Mouse (Mus musculus) lung, postnatal 36 days (tissue): ENCODE results near the gene Plekha6.
A peak's percentile ranks its signal among the peaks of the same experiment; 100 is the strongest.

ENCODE experiments used
- DNase-seq: peaks from one replicate; pipeline ENCODE4 v3.0.0; 2022; ENCODE audit warnings: mixed read lengths

The Plekha6 gene

DNA sequence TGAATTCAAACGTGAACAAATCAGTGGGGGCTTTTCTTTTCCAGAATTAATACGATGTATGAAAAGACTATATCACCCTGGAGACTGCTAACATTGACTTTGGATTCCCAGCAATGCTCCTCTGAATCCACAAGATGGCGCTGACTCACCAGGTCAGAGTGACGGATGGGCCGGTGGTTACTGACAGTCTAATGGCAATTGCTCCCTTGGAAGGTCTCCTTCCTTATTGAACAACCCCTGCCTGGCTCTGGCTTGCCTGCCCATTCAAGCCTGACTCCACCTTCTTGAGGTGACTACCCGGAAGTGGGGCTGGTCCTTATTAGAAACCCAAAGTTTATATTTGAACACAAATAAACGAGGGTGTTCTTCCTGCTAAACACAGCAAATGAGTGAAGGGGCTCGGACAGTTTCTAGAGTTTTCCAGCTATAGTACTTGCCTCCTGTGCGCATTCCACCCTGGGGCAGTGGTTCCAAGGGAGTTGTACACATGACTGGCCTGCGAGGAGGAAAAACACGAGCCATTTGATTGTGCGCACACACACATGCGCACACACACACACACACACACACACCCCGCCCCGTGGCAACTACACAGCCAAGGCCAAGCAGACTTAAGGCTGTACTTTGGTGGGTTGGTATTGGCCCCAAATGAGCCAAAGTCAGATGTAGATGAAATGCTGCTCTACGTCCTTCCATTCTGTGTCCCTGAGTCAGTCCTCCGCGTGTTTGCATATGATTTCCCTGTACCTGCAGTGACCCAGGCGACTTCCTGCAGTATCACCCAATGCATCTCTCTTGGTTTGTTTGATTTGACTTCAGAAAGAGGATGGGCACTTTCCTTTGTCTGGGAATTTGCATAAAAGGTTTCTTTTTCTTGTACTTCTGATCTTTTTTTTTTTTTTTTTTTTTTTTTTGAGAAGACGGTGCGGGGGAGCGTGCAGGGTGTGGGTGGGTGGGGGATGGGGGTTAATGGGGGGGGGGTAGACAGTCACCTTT is 17.7 kb upstream of the Plekha6 start:
- DNase-seq = peak; percentile 74

DNA sequence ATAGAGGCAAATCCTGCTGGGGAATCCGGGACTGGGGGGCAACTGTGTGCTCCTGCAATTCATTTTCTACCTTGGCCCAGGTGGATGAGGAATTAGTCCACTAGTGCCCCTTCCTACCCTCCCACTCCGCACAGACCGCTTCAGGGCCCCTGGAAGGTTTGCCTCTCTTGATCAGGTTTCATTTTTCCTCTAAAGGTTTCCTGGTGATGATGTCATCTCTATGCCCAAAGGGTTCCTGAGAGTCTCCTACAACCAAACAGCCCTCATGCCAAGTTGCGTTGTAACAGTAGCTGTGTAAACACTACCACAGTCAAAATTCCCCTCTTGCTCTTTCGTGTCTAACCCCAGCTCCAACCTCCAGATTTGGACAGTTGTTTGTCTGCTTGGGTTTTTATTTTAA is 16.7 kb upstream of the Plekha6 start:
- peak; percentile 42 for DNase-seq

DNA sequence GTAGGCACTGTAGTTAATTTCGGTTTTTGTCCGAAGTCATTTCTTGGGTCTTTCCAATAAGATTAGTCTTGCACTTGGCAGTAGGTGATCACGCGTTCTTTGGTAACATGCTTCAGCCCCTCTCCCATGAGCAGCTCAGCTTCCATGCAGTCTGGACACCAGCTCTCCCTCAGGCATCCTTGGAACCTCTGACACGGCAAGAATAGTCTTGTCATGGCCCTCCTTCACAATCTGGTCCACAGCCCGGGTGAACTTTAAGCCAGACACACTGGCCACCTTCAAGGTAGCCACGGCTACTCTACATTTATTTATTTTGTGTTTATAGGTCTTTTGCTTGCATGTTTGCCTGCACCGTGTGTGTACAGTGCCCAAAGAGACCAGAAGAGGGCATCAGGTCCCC is 15.9 kb upstream of the Plekha6 start:
- DNase-seq = no peak

DNA sequence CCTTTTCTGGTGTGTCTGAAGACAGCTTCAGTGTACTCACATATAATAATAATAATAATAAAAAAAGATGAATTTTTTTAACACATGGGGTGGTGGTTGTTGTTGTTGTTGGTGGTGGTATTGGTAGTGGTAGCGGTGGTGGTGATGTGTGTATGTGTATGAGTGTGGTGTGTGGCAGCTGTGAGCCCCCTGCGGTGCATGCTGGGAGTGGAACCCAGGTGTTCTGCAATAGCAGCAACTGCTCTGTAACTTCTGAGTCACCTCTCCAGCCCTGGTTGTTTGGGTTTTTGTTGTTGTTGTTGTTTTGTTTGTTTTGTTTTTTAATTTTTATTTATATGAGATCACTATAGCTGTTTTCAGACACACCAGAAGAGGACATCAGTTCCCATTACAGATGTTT is 13.5 kb upstream of the Plekha6 start:
- DNase-seq = no peak

DNA sequence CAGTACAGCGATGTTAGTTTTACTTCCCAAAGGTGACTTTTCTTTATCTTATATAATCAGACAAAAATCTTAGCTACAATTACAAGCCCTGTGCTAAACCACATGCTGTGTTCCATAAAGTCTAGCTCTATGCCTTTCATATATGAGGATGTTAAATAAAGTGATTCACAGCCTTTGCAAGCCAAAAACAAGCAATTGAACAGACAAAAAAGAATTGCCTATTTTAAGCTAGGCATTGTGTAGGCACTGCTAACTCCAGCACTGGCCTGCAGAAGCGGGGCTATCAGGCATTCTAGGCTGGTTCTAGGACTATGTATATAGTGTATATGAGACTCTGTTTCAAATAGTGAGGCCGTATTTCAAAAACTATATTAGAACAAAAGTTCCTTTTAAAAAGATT is 11.8 kb upstream of the Plekha6 start:
- no peak for DNase-seq

DNA sequence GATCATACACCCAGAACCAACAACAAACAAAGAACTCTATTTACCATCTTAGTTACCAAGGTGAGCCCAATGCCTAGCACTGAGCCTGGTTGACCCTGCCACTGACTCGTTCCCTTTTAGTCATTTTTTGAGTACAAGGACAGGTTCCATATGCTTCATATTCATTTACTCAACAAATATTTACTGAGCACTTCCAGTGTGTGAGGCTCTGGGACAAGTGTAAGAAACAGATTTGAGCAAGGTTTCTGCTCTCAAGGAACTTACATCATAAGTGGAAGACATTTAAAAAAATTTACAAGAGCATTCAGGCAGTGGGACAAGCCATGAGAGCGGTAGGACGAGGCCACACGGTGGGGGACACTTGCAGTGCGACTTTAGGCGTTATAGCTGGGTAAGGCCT is 8.7 kb upstream of the Plekha6 start:
- no peak for DNase-seq

DNA sequence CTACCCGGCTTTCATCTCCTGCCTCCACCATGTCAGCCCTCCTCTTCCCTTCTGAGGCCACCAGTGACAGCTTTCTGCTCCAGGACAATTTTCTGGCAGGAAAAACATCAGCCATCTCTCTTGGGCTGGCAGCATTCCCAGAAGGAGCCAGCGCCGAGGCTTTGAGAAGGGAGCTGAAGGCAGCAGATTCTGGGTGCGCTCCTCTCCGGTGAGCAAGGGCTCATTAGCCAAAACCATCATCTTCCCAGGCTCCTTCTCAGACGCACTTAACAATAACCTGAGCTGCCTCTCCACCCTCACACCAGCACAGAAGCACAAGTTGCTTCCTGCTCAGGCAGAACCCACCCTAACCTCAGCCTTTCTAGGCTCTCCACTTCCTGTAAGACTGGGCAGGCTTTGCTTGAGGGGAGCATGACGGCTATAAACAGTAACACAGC is 4.9 kb upstream of the Plekha6 start:
- DNase-seq = peak; percentile 47

DNA sequence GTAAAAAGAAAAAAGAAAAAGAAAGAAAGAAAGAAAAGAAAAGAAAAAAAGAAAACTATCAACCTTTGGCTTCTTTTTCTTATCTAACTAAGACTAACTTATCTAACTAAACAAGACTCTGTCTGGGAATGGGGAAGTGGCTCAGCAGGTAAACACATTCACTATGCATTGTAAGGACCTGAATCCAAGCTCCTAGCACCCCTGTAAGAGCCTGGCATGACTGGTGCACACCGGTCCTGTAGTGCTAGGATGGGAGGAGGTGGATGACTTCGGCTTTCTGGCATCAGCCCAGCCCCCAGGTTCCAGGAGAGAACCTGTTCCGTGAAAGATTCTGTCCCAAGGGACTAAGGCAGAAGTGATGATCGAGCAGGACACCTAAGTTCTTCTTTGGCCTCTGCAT is 2.5 kb upstream of the Plekha6 start:
- DNase-seq = no peak

DNA sequence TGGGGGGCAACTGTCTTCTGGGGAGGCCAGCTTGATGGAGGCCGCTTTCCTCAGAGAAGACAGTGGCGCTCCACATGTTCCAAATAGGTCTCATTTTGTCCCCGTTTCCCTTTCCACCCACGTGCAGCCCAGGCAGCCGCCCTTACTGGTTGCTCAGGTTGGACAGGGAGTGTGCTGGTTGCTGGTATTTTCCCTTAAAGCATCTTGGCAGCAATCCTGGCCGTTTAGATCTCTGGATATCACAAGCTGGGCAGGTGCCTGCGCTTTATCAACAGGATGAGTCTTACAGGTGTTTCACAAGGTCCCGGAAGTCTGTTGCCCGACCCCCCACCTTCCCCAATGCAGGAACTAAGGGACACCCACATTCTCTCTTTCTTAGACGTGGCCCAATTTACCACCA is 2.0 kb upstream of the Plekha6 start:
- no peak for DNase-seq

DNA sequence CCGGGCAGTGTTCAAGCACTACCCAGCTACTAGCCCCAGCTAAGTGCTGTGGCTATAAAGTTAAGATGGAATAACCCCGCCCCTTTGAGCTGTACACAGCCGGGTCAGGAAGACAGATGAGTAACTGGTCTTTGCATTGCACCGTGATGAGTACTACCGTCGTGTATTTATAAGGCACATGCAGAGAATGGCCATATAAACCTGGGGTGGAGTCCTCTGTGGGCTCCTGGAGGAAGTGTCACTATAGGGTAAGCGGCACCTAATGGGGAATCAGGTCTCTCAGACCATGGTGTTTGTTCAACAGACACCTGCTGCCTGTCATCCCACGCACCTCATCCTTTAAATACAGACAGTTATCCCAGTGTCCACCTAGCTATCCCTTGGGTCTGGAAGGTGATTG is 1.0 kb upstream of the Plekha6 start:
- no peak for DNase-seq

DNA sequence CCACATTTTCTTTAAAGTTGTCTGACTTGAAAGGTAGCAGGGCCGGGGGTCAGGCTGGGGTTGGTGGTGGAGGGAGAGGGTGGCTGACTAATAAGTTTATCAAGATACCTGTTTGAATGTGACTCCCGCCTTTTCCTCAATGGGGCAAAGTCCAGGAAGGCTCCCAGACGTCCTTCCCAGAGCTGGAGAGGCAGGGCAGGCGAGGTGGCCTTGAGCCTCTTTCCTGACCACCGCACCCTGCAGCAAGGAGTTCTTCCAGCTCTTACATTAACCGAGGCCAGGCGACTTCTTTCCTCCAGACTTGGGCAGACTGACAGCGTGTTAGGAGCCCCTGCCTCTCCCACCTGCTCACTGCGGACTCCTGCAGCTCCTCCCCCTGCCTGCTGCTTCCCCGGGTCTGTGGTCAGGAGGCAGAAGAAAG is 591 bp downstream of the Plekha6 start:
- no peak for DNase-seq

DNA sequence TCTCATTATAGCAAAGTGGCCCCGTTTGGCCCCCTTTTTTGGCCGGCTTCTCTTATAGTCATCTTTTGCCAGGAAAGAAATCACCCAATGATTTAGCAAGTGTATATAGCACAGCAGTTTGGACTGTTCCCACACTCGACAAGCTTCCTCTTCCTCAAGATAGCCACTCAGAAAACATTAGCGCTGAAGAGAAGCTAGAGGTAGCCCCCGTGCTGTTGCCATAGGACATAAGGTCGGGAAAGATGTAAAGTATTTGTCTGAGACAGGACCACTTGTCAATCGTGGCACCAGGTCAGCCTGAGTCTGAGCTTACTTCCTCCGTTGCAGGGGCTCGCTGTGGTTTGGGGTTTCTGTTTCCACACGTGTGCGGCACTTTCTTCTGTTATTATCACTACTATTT is 1.1 kb downstream of the Plekha6 start:
- no peak for DNase-seq

DNA sequence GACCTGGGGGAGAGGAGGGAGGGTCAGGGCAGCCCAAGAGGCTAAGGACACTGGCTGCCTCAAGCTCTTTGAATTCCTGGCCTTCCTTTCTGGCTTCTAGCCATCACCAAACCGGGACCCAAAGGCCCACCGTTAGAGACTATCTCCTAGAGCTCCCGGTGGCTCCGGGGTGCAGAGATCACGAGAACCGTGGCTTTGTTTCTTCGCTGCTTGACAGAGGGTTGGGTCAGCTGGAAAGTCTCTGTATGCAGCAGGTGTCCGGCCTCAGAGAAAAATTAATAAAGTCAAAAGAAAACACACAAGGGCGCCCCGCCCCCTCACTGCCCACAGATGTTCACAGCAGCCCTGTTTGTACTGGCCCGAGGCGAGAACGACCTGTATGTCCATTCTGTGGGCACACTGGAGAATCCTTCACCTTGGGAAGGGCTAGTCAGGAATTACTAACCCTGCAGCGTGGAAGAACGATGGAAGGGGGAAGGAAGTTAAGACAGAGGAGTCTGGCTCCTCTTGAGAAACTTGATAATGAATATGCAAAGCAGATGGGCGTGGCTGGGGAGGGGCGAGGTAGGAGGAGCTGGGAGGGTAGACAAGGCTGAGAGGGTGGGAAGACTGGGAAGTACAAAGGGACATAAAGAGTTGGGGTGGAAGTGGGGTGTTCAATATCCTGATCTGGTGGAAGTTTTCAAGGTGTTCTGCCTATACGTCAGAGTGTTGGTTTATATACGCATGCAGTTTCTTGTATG is 4.5 kb downstream of the Plekha6 start:
- no peak for DNase-seq

DNA sequence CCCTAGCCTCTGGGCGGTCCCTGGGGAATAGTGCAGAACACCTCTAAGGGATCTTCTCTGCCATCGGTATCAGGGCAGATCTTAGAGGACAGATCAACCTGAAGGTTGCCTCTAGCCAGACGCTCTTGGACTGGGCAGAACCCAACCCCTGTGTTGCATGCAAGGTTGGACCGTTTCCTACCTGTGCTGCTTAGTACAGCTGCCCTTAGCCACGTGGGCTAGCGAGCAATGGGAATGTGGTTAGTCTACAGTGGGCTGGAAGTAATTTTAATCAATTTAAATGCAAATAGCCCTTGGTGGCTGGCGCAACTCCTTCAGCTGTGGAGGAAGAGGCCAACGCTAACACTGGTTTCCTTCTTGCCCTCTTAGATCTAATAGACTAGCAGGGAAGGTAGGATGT is 6.2 kb downstream of the Plekha6 start:
- DNase-seq = no peak

DNA sequence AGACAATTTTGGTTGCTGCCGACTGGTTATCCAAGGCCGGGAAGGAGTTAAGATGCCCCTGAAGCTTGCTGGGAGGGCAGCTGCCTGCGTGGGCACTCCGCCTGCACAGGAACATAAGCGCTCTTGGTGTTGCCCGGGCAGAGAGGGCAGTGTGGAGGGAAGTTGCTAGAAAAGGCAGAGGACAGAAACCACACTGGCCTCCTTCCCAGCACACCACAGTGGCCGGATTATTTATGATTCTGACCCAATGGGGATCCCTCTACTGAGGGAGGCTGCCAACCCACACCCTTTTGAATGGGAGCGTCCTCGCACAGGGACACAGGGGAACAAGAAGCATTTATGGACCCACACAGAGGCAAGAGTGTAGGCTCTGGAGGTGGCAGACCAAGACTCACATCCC is 7.3 kb downstream of the Plekha6 start:
- DNase-seq = no peak

DNA sequence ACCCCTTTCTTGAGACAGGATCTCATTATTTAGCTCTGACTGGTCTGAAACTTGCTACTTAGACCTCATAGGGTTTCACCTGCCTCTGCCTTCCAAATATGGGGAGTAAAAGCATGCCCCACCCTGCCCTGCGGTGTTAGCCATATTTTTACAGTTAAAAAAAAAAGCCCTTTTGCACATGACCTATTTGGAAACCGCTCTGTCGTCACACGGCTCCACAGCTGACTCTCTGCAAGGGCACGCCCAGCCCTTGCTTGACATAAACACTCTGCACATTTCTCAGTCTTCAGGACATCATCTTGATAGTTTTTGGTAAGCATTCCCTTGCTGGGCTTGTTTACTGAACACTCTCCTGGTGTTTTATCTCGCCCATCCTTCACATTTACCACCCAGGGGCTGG is 11.1 kb downstream of the Plekha6 start:
- DNase-seq = peak; percentile 50

DNA sequence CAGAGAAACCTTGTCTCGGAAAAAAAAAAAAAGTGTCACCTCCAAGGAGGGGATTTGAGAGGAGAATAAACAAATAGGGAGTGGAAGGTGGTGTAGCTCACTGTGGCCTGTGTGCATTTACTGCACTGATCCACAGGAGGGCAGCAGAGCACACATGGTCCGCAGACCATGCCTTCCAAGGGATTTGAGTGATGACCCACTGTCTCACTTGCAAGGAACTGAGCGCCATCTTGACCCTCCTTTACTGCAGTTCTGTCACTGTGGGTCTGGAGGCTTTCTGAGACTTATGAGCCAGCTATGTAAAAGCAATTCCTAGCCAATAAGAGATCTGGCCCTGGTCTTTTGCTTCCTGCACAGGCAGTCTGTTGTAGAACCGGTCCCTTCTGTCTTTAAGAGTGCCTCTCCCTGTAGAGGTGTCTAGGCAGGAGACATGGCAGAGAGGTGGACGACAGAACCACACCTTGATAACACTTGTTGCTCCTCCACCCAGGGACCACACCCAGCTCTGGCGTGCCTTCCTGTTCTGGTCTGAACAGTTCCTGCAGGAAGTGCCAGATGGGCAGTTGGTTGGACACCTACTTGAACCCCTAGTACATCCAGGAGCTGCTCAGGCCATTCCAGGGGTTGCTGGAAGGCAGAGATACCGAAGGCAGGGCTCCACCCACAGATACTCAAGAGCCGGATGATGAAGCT is 13.6 kb downstream of the Plekha6 start:
- DNase-seq = peak; percentile 63

DNA sequence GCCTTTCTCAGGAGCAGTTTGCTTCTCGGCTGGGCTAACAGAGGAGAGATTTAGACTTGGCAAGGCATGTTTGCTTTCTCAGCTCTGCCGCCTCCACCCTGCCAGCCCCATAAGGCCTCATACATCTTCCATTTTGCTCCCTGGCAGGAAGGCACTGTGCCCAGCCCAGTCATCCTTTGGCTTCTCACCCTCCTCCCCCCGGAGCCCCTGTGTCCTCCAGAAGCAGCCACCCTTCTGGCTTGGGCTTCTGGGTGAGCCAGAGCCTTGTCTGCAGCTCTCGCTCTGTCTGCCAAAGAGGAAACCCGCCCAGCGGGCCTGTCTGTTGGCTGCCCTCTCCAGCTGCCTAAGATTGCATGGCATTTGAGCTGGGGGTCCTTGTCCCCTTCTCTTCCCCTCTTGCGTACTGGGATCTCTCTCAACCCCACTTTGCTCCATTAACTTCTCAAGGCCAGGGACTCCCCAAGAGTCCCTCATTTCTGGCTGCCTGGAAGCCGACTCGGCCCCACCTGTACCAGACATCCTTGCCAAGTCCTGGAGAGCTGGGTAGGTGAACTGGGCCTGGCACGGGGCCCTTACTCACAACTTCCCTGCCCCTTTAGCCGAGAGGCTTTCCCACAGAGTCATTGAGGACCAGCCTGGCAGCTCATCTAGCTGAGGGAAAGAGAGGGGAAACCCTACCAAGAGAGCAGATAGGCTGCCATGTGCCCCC is 14.9 kb downstream of the Plekha6 start:
- DNase-seq = peak; percentile 72

DNA sequence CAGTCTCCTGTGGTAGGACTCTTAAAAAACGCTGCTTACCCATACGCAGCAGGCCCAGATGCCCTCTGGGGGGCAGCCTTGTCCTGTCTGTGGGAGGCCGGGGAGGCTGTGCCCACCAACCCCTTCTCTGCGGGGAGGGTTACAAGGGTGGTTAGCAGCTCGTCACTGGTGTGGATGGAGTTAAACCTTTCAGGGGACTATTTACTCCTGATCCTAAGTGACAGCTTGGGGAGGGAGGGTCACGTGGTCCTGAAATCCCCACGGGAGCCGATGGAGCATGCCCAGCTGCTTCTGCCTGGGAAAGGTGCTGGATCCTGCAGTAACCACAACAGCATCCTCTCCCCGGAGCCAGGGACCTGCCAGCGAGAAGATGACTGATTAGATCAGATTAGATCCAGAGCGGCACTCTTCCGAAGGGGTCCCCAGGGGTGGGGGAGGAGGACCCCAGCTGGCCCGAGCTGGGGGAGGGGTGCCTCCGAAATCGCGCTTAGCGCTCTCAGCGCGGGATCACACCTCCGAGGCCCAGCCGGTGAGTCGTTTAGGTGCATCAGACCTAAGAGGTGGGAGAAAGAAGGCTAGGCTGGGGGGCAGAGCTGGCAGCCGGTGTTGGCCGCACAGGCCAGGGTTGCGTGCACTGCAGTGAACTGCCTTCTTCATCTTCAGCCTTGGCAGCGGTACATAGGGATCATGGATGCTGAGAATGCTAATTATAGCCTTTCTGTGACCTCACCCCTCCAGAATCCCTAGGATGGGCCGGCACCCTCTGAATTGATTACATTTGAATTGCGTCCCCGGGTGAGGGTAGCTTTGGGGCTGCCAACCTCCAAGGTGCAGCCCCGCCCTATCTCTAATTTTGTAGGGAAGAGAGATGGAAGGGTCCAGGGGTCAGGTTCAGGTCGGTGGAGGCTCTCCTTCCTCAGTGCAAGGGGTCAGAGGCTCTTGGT is 17.3 kb downstream of the Plekha6 start:
- DNase-seq = peak; percentile 79

DNA sequence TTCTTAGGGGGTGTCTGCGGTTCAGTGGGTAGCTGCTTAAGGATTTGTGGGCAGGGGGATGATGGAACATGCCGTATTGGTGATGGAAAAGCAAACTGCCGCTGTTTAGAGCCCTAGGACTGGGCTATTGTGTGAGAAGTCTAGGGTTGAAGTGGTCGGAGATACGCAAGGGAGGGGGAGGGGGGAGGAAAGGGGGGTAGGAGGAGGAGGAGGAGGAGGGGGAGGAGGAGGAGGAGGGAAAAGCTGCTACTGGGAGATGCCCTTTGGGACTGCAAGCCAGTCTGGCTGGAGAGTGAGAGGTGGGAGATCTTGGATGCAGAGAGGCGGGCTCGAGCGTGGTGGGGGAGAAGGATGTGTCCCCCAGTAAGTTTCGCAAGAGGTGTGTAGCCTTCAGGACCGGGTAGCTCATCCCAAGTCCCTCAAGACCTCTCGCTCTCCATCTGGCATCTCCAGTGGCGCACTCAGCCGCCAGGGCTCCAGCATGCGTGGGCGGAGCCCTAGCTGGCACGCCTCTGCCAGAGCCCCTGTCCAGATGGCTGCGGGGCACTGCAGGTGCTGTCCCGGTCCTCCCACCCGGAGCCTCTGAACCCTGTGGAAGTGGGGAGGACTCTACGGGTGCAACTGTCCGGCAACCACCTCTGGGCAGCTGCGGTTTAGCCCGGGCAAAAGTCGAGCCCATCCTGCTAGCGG is 18.2 kb downstream of the Plekha6 start:
- DNase-seq = peak; percentile 29

DNA sequence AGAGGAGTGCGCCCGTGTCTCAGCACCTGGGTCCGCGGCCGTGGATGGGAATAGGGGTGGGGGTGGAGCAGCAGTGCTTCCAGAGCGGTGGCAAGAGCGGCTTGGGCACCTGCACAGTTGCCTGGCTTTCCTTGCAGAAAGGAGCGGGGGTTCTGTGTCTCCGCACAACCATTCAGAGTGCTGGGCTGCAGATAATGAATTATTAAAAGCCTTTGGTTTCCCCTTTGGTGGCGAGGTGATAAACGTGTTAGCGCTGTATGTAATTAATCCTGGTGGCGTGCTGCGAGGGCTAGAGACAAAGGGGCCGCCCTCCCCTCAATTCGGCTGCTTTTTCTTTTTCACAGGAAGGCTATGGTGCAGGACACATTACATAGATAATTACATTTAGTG is 18.7 kb downstream of the Plekha6 start:
- no peak for DNase-seq
